Mouse (Mus musculus) ES-Bruce4 (cell line): ENCODE results near the gene Ccnd2.

Source experiments
- CTCF ChIP-seq: IDR thresholded peaks from one replicate; pipeline ENCODE4 v1.8.1; 2011; ENCODE audit warnings: low read depth, low read length
- EP300 ChIP-seq: IDR thresholded peaks from 2 replicates; pipeline ENCODE4 v1.6.1; 2011; ENCODE audit warnings: low read depth, low read length; ENCODE audit not compliant: insufficient read depth
- POLR2A ChIP-seq: IDR thresholded peaks from one replicate; pipeline ENCODE4 v1.8.1; 2011; ENCODE audit warnings: low read length; ENCODE audit not compliant: insufficient read depth

DNA sequence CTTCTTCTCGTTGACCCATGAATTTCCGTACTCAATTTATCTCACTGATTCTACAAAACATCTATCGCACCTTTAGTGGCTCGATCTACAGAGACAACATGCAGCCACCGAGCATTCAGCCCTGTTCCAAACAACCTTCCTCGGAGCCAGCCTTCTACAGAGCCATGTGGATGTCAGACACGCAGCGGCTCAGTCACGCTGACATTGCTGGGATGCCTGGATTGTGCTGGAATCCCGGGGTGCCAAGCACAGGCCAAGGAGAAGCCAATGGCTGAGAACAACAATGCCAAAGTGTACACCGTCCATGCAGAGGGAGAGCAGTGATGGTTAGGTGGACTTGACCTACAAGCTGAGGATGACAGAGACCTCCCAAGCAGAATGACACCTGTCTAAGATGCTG, 20.5 kb upstream of the Ccnd2 start:
- TF ChIP-seq EP300 (no peak), CTCF (no peak), POLR2A (no peak)
